Mouse (Mus musculus) lung, embryonic 14.5 days (tissue): ENCODE results near the gene Usp12. TPM values are rescaled to one million over a fixed set of nuclear protein-coding genes. Genes with fewer than 3 reads are reported as not detected.

Experiments used
- ATAC-seq: fragments of 200-750 bp; cut with Nextera tagmentation; 2 replicates; pipeline ENCODE4 v1.8.0; 2017; ENCODE audit warnings: mild to moderate bottlenecking, moderate TSS enrichment, moderate library complexity; ENCODE audit not compliant: insufficient read depth
- DNase-seq: peaks from one replicate; pipeline ENCODE4 v3.0.0-alpha.2; 2015
- H3K27ac ChIP-seq: fragments of 300-500 bp; sonication (generic); 2 replicates; pipeline ENCODE4 v1.5.1; 2014; ENCODE audit warnings: low read depth, mild to moderate bottlenecking, moderate library complexity
- H3K27me3 ChIP-seq: fragments of 300-500 bp; sonication (generic); 2 replicates; pipeline ENCODE4 v1.6.1; 2014; ENCODE audit warnings: low read length, control low read depth; ENCODE audit not compliant: insufficient read depth
- H3K36me3 ChIP-seq: fragments of 300-500 bp; sonication (generic); 2 replicates; pipeline ENCODE4 v1.6.1; 2014; ENCODE audit warnings: control low read depth; ENCODE audit not compliant: insufficient read depth
- H3K4me1 ChIP-seq: fragments of 300-500 bp; sonication (generic); 2 replicates; pipeline ENCODE4 v1.6.1; 2014; ENCODE audit warnings: antibody characterized with exemption, control low read depth; ENCODE audit not compliant: insufficient read depth
- H3K4me2 ChIP-seq: fragments of 300-500 bp; sonication (generic); 2 replicates; pipeline ENCODE4 v1.6.1; 2014; ENCODE audit warnings: mild to moderate bottlenecking
- H3K4me3 ChIP-seq: fragments of 300-500 bp; sonication (generic); 2 replicates; pipeline ENCODE4 v1.5.1; 2014; ENCODE audit warnings: low read depth, low read length
- H3K9ac ChIP-seq: fragments of 300-500 bp; sonication (generic); 2 replicates; pipeline ENCODE4 v1.6.1; 2014
- H3K9me3 ChIP-seq: fragments of 300-500 bp; sonication (generic); 2 replicates; pipeline ENCODE4 v1.6.1; 2016; ENCODE audit warnings: low read depth, low read length, control low read depth
- CTCF ChIP-seq: IDR thresholded peaks from 2 replicates; pipeline ENCODE4 v1.5.1; 2016; ENCODE audit warnings: antibody characterized with exemption, low read depth
- WGBS: fragments of 180-500 bp; shearing (Covaris S2); extraction: QIAGEN DNeasy Blood & Tissue Kit; methylation state at CpG from one replicate; pipeline ENCODE4 v1.1.7; 2014; 5-methylcytosine and 5-hydroxymethylcytosine counted together
- polyA plus RNA-seq: library from polyadenylated mRNA; unstranded; fragments of >200 nt; fragmentation: Nextera tagmentation; extraction: Ambion mirVana; gene quantifications from 2 replicates; pipeline ENCODE4 v1.2.1, GENCODE M21; 2014

The Usp12 gene
- 11.6 and 13.7 TPM in 2 replicates for polyA plus RNA-seq

DNA sequence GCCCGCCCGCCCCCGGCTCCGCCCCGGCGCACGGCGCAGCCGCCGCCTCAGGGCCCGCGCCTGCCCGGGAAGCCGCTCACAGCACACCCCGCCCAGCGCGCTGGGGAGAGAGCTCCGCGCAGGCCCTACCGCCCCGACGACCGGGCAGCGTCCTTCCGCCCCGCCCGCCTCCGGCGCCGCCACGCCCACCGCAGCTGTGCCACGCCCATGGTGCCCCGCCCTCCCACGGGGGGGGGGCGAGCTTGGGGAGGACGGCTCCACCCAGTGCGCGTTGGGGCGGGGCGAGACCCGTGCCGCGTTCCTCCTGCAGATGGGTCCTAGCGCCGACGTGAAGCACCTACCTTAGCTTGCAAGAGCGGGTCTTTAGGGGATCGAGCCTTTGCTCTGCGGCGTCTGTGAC is at the start of gene Usp12:
Usp12 (minus strand) TSS at position 154 of the 400 bp plus-strand sequence.
- ATAC-seq (peak; percentile 97), DNase-seq (peak; percentile 98)
- Histone ChIP-seq H3K27me3 (no peaks in the 10 kb centered on the region), H3K36me3 (no peaks in the 10 kb centered on the region), H3K4me2 (peak within 1 kb of the TSS; percentile 87), H3K4me3 (peak within 1 kb of the TSS; percentile 91), H3K4me1 (peaks cover 13% of the 10 kb centered on the region), H3K9me3 (no peaks in the 10 kb centered on the region), H3K27ac (peak within 1 kb of the TSS; percentile 93), H3K9ac (peak within 1 kb of the TSS; percentile 91)
- no peak for TF ChIP-seq CTCF
- 1% methylated on average over 44 of the region's 51 CpGs for WGBS

DNA sequence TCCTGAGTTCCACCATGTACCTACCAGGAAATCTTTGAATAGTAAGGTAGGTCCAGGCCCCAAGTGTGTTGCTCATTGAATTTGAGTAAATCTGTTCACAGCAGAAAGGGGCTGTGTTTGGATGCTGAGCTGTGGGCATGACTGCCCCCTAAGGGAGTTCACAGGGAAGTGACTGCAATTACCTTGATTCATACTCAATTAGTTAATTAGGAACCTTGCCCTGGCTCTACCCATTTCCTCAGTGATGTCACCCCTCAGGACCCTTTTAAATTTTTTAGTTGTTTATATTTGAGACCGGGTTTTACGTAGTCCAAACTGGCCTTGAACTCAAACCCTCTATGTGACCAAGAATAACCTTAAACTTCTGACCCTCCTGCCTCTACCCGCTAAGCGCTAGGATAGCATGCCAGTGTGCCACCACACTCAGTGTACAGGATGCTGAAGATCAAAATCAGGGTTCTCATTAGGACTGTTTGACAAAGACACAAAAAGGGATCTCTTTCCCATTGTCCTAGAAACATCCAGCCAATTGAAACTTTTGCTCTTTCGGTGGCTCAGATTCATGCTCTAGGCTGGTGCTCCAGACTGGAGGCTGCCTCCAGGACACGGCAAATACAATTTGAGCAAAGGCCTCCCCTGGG is 49.6 kb upstream of the Usp12 start:
- DNase-seq, result no peak
- ATAC-seq, result peak; percentile 21; the same call in 1 of the 2 replicates
- H3K4me2 ChIP-seq, result peak overlapping the region; percentile 97
- no peaks in the 10 kb centered on the region; the same call in 1 of the 2 replicates for H3K27me3 ChIP-seq
- WGBS, result 11% methylated on average over 6 of the region's 6 CpGs
- peaks cover 8% of the 10 kb centered on the region; the same call in 1 of the 2 replicates for H3K4me1 ChIP-seq
- H3K4me3 ChIP-seq, result peak overlapping the region; percentile 71
- H3K36me3 ChIP-seq, result 0 out of 2 replicates have a peak, but pooled peaks cover 11% of the 10 kb centered on the region
- TF ChIP-seq CTCF, result peak; percentile 53
- peak overlapping the region; percentile 46; the same call in 1 of the 2 replicates for H3K27ac ChIP-seq
- peak overlapping the region; percentile 69 for H3K9ac ChIP-seq
- H3K9me3 ChIP-seq, result no peaks in the 10 kb centered on the region

- ATAC-seq (no peak), DNase-seq (peak; percentile 42)
- no peaks in the 10 kb centered on the region; the same call in 1 of the 2 replicates for H3K27me3 ChIP-seq
- 55% methylated on average over 4 of the region's 4 CpGs for WGBS
- no peak overlapping the region for H3K27ac ChIP-seq
- peaks cover 8% of the 10 kb centered on the region; the same call in 1 of the 2 replicates for H3K4me1 ChIP-seq
- H3K4me3 ChIP-seq, result no peak overlapping the region
- no peak overlapping the region for H3K4me2 ChIP-seq
- no peak for TF ChIP-seq CTCF
- no peaks in the 10 kb centered on the region for H3K9me3 ChIP-seq
- no peak overlapping the region for H3K9ac ChIP-seq
- H3K36me3 ChIP-seq, result peaks cover 31% of the 10 kb centered on the region
Measured at GRCm38 (mm10) chr5:146841996-146842395, 47.2 kb upstream of the Usp12 start.

- H3K4me2 ChIP-seq, result no peak overlapping the region
- TF ChIP-seq CTCF, result no peak
- H3K9ac ChIP-seq, result no peak overlapping the region
- no peaks in the 10 kb centered on the region for H3K9me3 ChIP-seq
- ATAC-seq (no peak), DNase-seq (no peak)
- H3K4me1 ChIP-seq, result peaks cover 8% of the 10 kb centered on the region; the same call in 1 of the 2 replicates
- WGBS, result 78% methylated on average over 5 of the region's 5 CpGs
- H3K36me3 ChIP-seq, result peaks cover 37% of the 10 kb centered on the region
- no peak overlapping the region for H3K27ac ChIP-seq
- H3K4me3 ChIP-seq, result no peak overlapping the region
- no peaks in the 10 kb centered on the region for H3K27me3 ChIP-seq
Measured at GRCm38 (mm10) chr5:146841301-146841700, 46.5 kb upstream of the Usp12 start.

GRCm38 (mm10) chr5:146840422-146840821 is 45.6 kb upstream of the Usp12 start:
- no peak overlapping the region for H3K9ac ChIP-seq
- TF ChIP-seq CTCF, result no peak
- H3K36me3 ChIP-seq, result peaks cover 46% of the 10 kb centered on the region
- no peaks in the 10 kb centered on the region; the same call in 1 of the 2 replicates for H3K4me1 ChIP-seq
- H3K4me3 ChIP-seq, result no peak overlapping the region
- no peaks in the 10 kb centered on the region for H3K9me3 ChIP-seq
- H3K27me3 ChIP-seq, result no peaks in the 10 kb centered on the region
- no peak for DNase-seq
- WGBS, result 73% methylated on average over 4 of the region's 4 CpGs
- no peak overlapping the region for H3K27ac ChIP-seq
- ATAC-seq, result no peak
- no peak overlapping the region for H3K4me2 ChIP-seq

GRCm38 (mm10) chr5:146839760-146840159 is 45.0 kb upstream of the Usp12 start:
- DNase-seq (no peak), ATAC-seq (no peak)
- Histone ChIP-seq H3K4me2 (no peak overlapping the region), H3K27ac (no peak overlapping the region), H3K27me3 (no peaks in the 10 kb centered on the region), H3K36me3 (peaks cover 53% of the 10 kb centered on the region), H3K9me3 (no peaks in the 10 kb centered on the region), H3K9ac (no peak overlapping the region), H3K4me3 (no peak overlapping the region), H3K4me1 (0 out of 2 replicates have a peak, but pooled peaks cover 3% of the 10 kb centered on the region)
- WGBS, result 40% methylated on average over 5 of the region's 5 CpGs
- TF ChIP-seq CTCF, result no peak

DNA sequence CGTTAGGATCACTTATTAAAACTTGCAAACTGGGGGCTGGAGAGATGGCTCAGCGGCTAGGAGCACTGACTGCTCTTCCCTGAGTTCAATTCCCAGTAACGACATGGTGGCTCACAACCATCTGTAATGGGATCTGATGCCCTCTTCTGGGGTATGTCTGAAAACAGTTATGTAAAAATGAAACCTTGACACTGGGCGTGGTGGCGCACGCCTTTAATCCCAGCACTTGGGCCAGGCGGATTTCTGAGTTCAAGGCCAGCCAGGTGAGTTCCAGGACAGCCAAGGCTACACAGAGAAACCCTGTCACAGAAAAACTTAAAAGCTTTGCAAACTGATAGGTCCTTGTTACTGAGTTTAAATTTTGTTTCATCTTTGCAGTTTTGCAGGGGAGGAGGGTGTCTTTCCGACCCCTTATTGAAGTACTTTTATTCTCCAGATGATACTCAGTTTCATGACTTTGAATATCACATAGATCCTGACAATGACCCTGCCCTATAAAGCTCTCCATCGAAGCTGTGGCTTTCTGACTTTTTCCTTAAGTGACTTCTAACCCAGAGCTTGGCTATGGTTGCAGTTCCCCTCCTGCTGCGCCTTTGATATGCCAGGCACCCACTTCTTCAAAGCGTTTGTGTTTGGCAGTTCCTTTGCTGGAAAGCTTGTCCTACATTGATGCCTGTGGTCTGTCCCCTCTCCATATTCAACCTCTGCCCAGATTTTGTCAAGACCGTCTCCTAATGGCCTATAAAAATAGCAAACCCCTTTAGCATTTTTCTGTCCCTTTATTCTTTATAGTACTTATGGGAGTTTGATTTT is 44.2 kb upstream of the Usp12 start:
- Histone ChIP-seq H3K9ac (no peak overlapping the region), H3K4me2 (no peak overlapping the region), H3K4me3 (no peak overlapping the region), H3K27ac (no peak overlapping the region), H3K4me1 (0 out of 2 replicates have a peak, but pooled peaks cover 8% of the 10 kb centered on the region), H3K36me3 (peaks cover 60% of the 10 kb centered on the region), H3K9me3 (no peaks in the 10 kb centered on the region), H3K27me3 (no peaks in the 10 kb centered on the region)
- ATAC-seq, result no peak
- 40% methylated on average over 12 of the region's 12 CpGs for WGBS
- DNase-seq, result peak; percentile 44
- no peak for TF ChIP-seq CTCF
